Mouse (Mus musculus): ENCODE data around the gene Uap1.
A peak's percentile ranks its signal among the peaks of the same experiment; 100 is the strongest.

The Uap1 gene

GRCm38 (mm10) chr1:170174814-170175332 is at the start of gene Uap1:
Gene Uap1 (minus strand): TSS chr1:170174957.
- DNase-seq = peak; percentile 98 to 99

- no peak for DNase-seq
Observed at GRCm38 (mm10) chr1:170223276-170223675, 48.5 kb upstream of the Uap1 start.

GRCm38 (mm10) chr1:170220351-170220750 is 45.6 kb upstream of the Uap1 start:
- DNase-seq = no peak

GRCm38 (mm10) chr1:170218091-170218884 is 43.5 kb upstream of the Uap1 start:
- DNase-seq = no peak

- DNase-seq = no peak
Observed at GRCm38 (mm10) chr1:170215590-170215989, 40.8 kb upstream of the Uap1 start.

GRCm38 (mm10) chr1:170214757-170215522 is 40.2 kb upstream of the Uap1 start, which contains the start of gene Uhmk1:
Gene Uhmk1 (minus strand): TSS chr1:170215397.
- DNase-seq = peak; percentile 76 to 85

- DNase-seq = no peak
Observed at GRCm38 (mm10) chr1:170214383-170214756, 39.6 kb upstream of the Uap1 start.

GRCm38 (mm10) chr1:170213181-170213879 is 38.6 kb upstream of the Uap1 start:
- no peak for DNase-seq

- no peak for DNase-seq
Observed at GRCm38 (mm10) chr1:170206395-170206794, 31.6 kb upstream of the Uap1 start.

GRCm38 (mm10) chr1:170200379-170200778 is 25.6 kb upstream of the Uap1 start:
- no peak for DNase-seq

- no peak for DNase-seq
Observed at GRCm38 (mm10) chr1:170196211-170196610, 21.5 kb upstream of the Uap1 start.

GRCm38 (mm10) chr1:170191925-170192324 is 17.2 kb upstream of the Uap1 start:
- DNase-seq = no peak

- no peak for DNase-seq
Observed at GRCm38 (mm10) chr1:170190225-170190624, 15.5 kb upstream of the Uap1 start.

- peak in 1 of 2 experiments; percentile 7 for DNase-seq
Observed at GRCm38 (mm10) chr1:170188601-170189000, 13.8 kb upstream of the Uap1 start.

GRCm38 (mm10) chr1:170186531-170186930 is 11.8 kb upstream of the Uap1 start:
- DNase-seq = no peak

- DNase-seq = no peak
Observed at GRCm38 (mm10) chr1:170185137-170185536, 10.4 kb upstream of the Uap1 start.

GRCm38 (mm10) chr1:170182706-170183105 is 7.9 kb upstream of the Uap1 start:
- no peak for DNase-seq

GRCm38 (mm10) chr1:170176661-170177239 is 2.0 kb upstream of the Uap1 start:
- DNase-seq = no peak

GRCm38 (mm10) chr1:170175848-170176247 is 1.1 kb upstream of the Uap1 start:
- no peak for DNase-seq

GRCm38 (mm10) chr1:170173991-170174813 is 555 bp downstream of the Uap1 start:
- no peak for DNase-seq

- DNase-seq = no peak
Observed at GRCm38 (mm10) chr1:170167781-170168180, 7.0 kb downstream of the Uap1 start.

GRCm38 (mm10) chr1:170164913-170165312 is 9.8 kb downstream of the Uap1 start:
- DNase-seq = no peak

Measured in thymus, adult 18-20 months (tissue).